9 mouse cellular contexts compared by ENCODE assay signal in the genomic region with DNA sequence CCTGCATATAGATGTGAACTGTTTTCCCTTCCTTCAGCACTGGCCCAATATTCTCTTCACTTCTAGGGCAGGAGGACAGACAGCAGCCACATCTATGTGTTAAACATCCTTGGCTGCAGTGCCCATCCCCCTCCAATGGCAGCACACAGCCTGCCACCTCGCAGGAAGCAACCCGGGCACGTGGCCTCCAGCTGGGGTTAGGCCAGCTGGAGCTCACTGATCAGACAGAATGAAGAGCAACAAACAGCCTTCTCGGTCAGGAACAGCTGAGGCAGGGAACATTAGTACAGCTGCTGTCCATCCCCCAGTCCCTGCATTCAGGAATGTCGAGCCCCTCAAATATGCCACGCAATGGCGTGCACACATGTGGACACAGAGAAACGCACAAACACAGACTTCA.
A peak's percentile ranks its signal among the peaks of the same experiment; 100 is the strongest.
DNase-seq lines count a peak whose midpoint lies in the region; ATAC-seq and TF ChIP-seq lines count a peak whose summit lies in the region.
"Had no signal": no experiment of that assay in that cellular context is flagged by ENCODE, and none has a peak within 500 bp of the region (broad histone marks: within the 10 kb centered on the region; RNA-seq: fewer than 3 reads in every experiment).

No protein-coding gene starts in this region.

- H3K27ac ChIP-seq in forebrain, embryonic 13.5 days: no peak overlapping the region
- peak overlapping the region; percentile 20; the same call in 1 of the 2 replicates for H3K27ac ChIP-seq in hindbrain, postnatal 0 days
- H3K27ac ChIP-seq in limb, embryonic 10.5 days: peak overlapping the region; percentile 27; the same call in 1 of the 2 replicates

- peak; percentile 39; the same call in 1 of the 2 replicates for ATAC-seq in forebrain, embryonic 13.5 days
- ATAC-seq in hindbrain, postnatal 0 days: peak; percentile 35; the same call in 1 of the 2 replicates
- ATAC-seq: Patski had no signal

- H3K4me3 ChIP-seq in forebrain, embryonic 13.5 days: no peak overlapping the region
- no peak overlapping the region for H3K4me3 ChIP-seq in hindbrain, postnatal 0 days (ENCODE audit: low read length)
- H3K4me3 ChIP-seq in limb, embryonic 10.5 days: no peak overlapping the region

- no peaks in the 10 kb centered on the region for H3K27me3 ChIP-seq in forebrain, embryonic 13.5 days
- no peaks in the 10 kb centered on the region for H3K27me3 ChIP-seq in hindbrain, postnatal 0 days (ENCODE audit: insufficient read depth, low read length)
- H3K27me3 ChIP-seq in limb, embryonic 10.5 days (ENCODE audit: low read depth, poor library complexity, severe bottlenecking): no peaks in the 10 kb centered on the region
- H3K27me3 ChIP-seq: Patski had no signal

- H3K36me3 ChIP-seq in forebrain, embryonic 13.5 days (ENCODE audit: poor library complexity, severe bottlenecking): peaks cover 3% of the 10 kb centered on the region; the same call in 1 of the 2 replicates
- H3K36me3 ChIP-seq in hindbrain, postnatal 0 days (ENCODE audit: insufficient read depth, low read length): no peaks in the 10 kb centered on the region
- peaks cover 64% of the 10 kb centered on the region for H3K36me3 ChIP-seq in limb, embryonic 10.5 days

- H3K4me2 ChIP-seq in forebrain, embryonic 13.5 days: no peak overlapping the region
- H3K4me2 ChIP-seq in hindbrain, postnatal 0 days (ENCODE audit: low read depth, low read length): no peak overlapping the region

- peak; percentile 38 for DNase-seq in layer of hippocampus, adult 11-12 months (ENCODE audit: low spot score)
- no peak for DNase-seq in layer of hippocampus, adult 9-10 months (ENCODE audit: low spot score)
- DNase-seq in hindbrain, postnatal 0 days (ENCODE audit: low spot score): peak; percentile 69
- DNase-seq in limb, embryonic 10.5 days (ENCODE audit: low spot score): no peak
- DNase-seq in neural tube, embryonic 10.5 days (ENCODE audit: extremely low spot score, low spot score): peak; percentile 53
- DNase-seq in spleen, adult 18-20 months: no peak
- no peak for DNase-seq in frontal cortex, postnatal 36 days (ENCODE audit: low spot score in 2 of 2)

- peaks cover 24% of the 10 kb centered on the region for H3K4me1 ChIP-seq in forebrain, embryonic 13.5 days
- H3K4me1 ChIP-seq in hindbrain, postnatal 0 days (ENCODE audit: insufficient read depth, low read length): peaks cover 21% of the 10 kb centered on the region
- peaks cover 33% of the 10 kb centered on the region for H3K4me1 ChIP-seq in limb, embryonic 10.5 days

- WGBS in forebrain, embryonic 13.5 days: 53% methylated on average over 8 of the region's 8 CpGs
- WGBS in hindbrain, postnatal 0 days: 23% methylated on average over 8 of the region's 8 CpGs
- 42% methylated on average over 8 of the region's 8 CpGs for WGBS in limb, embryonic 10.5 days

- no peak for TF ChIP-seq CTCF in hindbrain, postnatal 0 days (IDR thresholded peaks at IDR 0.05; ENCODE audit: low read depth)

- no peak overlapping the region for H3K9ac ChIP-seq in forebrain, embryonic 13.5 days
- no peak overlapping the region for H3K9ac ChIP-seq in hindbrain, postnatal 0 days (replicated peaks; ENCODE audit: low read length)

- H3K9me3 ChIP-seq in forebrain, embryonic 13.5 days (replicated peaks): no peaks in the 10 kb centered on the region
- no peaks in the 10 kb centered on the region for H3K9me3 ChIP-seq in hindbrain, postnatal 0 days (ENCODE audit: low read length)
- H3K9me3 ChIP-seq in limb, embryonic 10.5 days (replicated peaks): peaks cover under 1% of the 10 kb centered on the region; the same call in 1 of the 2 replicates

Comparison
In these comparisons a context has a peak if more than half of its experiments do, and no peak if none do; other contexts are left out.
1. DNase-seq: peak in layer of hippocampus, adult 11-12 months (single experiment), hindbrain, postnatal 0 days (single experiment) and neural tube, embryonic 10.5 days (single experiment); none in layer of hippocampus, adult 9-10 months (single experiment), limb, embryonic 10.5 days (single experiment), spleen, adult 18-20 months (0 of 2) and frontal cortex, postnatal 36 days (0 of 2).